In the genomic region with DNA sequence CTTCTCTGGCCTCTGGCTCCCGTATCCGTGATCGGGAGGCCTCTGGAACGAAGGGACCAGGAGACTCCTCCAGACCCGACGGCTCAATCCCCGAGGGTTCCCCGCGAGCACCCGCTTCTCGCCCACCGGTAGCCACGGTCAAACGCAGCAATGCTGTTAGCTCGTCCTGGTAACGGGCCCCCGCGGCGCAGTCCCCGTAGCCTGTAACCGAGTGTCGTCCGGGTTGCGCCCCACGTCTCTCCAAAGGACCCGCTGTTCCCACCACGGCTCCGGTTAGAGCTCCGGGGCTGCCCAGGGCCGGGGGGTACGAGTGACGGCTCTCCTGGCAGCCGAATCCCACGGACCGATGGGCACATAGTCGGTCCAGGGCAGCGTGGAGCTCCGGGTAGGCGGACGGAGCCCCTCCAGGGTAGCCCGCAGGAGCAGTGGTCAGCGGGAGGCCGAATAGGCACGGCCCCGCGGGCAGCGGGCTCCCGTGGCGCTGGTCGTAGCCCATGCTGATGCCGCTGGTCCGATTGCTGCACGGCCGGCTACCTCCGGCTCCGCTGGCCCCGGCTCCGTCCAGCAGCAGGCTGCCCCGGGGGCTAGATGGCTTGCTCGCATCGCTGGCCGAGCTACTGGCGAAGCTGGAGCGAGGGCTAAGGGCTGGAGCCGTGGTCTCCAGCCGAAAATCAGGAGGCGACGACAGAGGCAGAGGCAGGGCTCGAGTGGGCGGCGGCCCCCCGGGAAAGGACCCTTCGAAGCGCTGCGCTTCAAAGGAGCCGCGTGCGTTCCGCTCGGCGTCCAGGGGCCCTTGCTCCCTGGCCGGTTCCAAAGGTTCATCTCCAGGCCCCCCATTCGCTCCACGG, we compare ENCODE assay signal across 8 mouse cellular contexts. TPM values are rescaled to one million over a fixed set of nuclear protein-coding genes. Genes with fewer than 3 reads are reported as not detected.
DNase-seq lines count a peak whose midpoint lies in the region; ATAC-seq and TF ChIP-seq lines count a peak whose summit lies in the region.

No protein-coding gene starts in this region.

- no peak overlapping the region for H3K27ac ChIP-seq in spleen, adult 2 months (ENCODE audit: insufficient read depth, low read length)
- H3K27ac ChIP-seq in hindbrain, embryonic 11.5 days (ENCODE audit: low read depth, low read length): peak overlapping the region; percentile 73
- peak overlapping the region; percentile 89 for H3K27ac ChIP-seq in limb, embryonic 14.5 days (replicated peaks; ENCODE audit: low read depth, low read length)
- no peak overlapping the region for H3K27ac ChIP-seq in neural tube, embryonic 14.5 days (ENCODE audit: low read depth, low read length)

- H3K27me3 ChIP-seq in spleen, adult 2 months (ENCODE audit: control insufficient read depth, insufficient read depth, low read length): peaks cover 25% of the 10 kb centered on the region
- H3K27me3 ChIP-seq in hindbrain, embryonic 11.5 days (ENCODE audit: control insufficient read depth, insufficient read depth, low read length): 0 out of 2 replicates have a peak, but pooled peaks cover 2% of the 10 kb centered on the region
- no peaks in the 10 kb centered on the region for H3K27me3 ChIP-seq in limb, embryonic 14.5 days (ENCODE audit: control insufficient read depth, insufficient read depth, low read length)
- H3K27me3 ChIP-seq in neural tube, embryonic 14.5 days (ENCODE audit: control insufficient read depth, insufficient read depth, low read length): peaks cover 11% of the 10 kb centered on the region

- H3K4me2 ChIP-seq in hindbrain, embryonic 11.5 days (replicated peaks; ENCODE audit: low read depth, low read length): peak overlapping the region; percentile 83
- H3K4me2 ChIP-seq in limb, embryonic 14.5 days (replicated peaks; ENCODE audit: low read depth, low read length, severe bottlenecking): peak overlapping the region; percentile 72
- H3K4me2 ChIP-seq in neural tube, embryonic 14.5 days (ENCODE audit: low read depth, low read length): peak overlapping the region; percentile 72

- H3K9me3 ChIP-seq in hindbrain, embryonic 11.5 days (ENCODE audit: control insufficient read depth, low read length): no peaks in the 10 kb centered on the region
- no peaks in the 10 kb centered on the region for H3K9me3 ChIP-seq in limb, embryonic 14.5 days (ENCODE audit: control insufficient read depth, low read length)
- no peaks in the 10 kb centered on the region for H3K9me3 ChIP-seq in neural tube, embryonic 14.5 days (ENCODE audit: control insufficient read depth, low read length)

- H3K4me1 ChIP-seq in spleen, adult 2 months (ENCODE audit: control insufficient read depth, insufficient read depth, insufficient read length): peaks cover 24% of the 10 kb centered on the region
- H3K4me1 ChIP-seq in hindbrain, embryonic 11.5 days (replicated peaks; ENCODE audit: control insufficient read depth, insufficient read depth, low read length): peaks cover 23% of the 10 kb centered on the region
- peaks cover 31% of the 10 kb centered on the region for H3K4me1 ChIP-seq in limb, embryonic 14.5 days (ENCODE audit: control insufficient read depth, insufficient read depth, low read length)
- H3K4me1 ChIP-seq in neural tube, embryonic 14.5 days (ENCODE audit: control insufficient read depth, insufficient read depth, low read length): peaks cover 25% of the 10 kb centered on the region; the same call in 1 of the 2 replicates

- TF ChIP-seq CTCF in spleen, adult 2 months (IDR thresholded peaks at IDR 0.05; ENCODE audit: extremely low read depth, insufficient read depth, insufficient read length, insufficient replicate concordance): no peak

- ATAC-seq in hindbrain, embryonic 11.5 days (ENCODE audit: low FRiP score): 0 out of 2 replicates have a peak, but pooled peaks have one; percentile 7
- no peak for ATAC-seq in limb, embryonic 14.5 days (ENCODE audit: low FRiP score, low read depth)
- ATAC-seq in neural tube, embryonic 14.5 days (ENCODE audit: low read depth): peak; percentile 10; the same call in 1 of the 2 replicates
- no peak for ATAC-seq in frontal cortex, adult (ENCODE audit: low TSS enrichment)

- peak overlapping the region; percentile 55 for H3K4me3 ChIP-seq in spleen, adult 2 months (ENCODE audit: extremely low read depth, insufficient read depth, insufficient read length)
- peak overlapping the region; percentile 83 for H3K4me3 ChIP-seq in hindbrain, embryonic 11.5 days (ENCODE audit: low read depth, low read length)
- peak overlapping the region; percentile 96 for H3K4me3 ChIP-seq in limb, embryonic 14.5 days (replicated peaks; ENCODE audit: low read length)
- peak overlapping the region; percentile 50 for H3K4me3 ChIP-seq in neural tube, embryonic 14.5 days (ENCODE audit: low read depth, low read length)

- no peak for DNase-seq in spleen, adult 2 months (ENCODE audit: low read depth in 1 of 2, low spot score in 2 of 2)
- DNase-seq in spleen, postnatal 14 days (ENCODE audit: low spot score in 2 of 2): no peak
- peak; percentile 57 for DNase-seq in embryo, embryonic 11 days
- peak; percentile 70 for DNase-seq in hindbrain, embryonic 11.5 days (ENCODE audit: low spot score)
- DNase-seq in limb, embryonic 14.5 days (ENCODE audit: low spot score): no peak
- no peak for DNase-seq in right cerebral cortex, adult 2 months (ENCODE audit: low spot score in 2 of 2)

- peak overlapping the region; percentile 93 for H3K9ac ChIP-seq in hindbrain, embryonic 11.5 days (ENCODE audit: low read depth, low read length)
- H3K9ac ChIP-seq in limb, embryonic 14.5 days (ENCODE audit: low read depth, low read length, severe bottlenecking): peak overlapping the region; percentile 92
- peak overlapping the region; percentile 59 for H3K9ac ChIP-seq in neural tube, embryonic 14.5 days (replicated peaks; ENCODE audit: low read depth, low read length)

- no peak for TF ChIP-seq POLR2A in spleen, adult 2 months (IDR thresholded peaks at IDR 0.05; ENCODE audit: low read depth, low read length)
- TF ChIP-seq POLR2A in limb, embryonic 14.5 days (IDR thresholded peaks at IDR 0.05; ENCODE audit: borderline replicate concordance, extremely low read depth, insufficient read depth, insufficient read length): no peak

- 5% methylated on average over 84 of the region's 84 CpGs for WGBS in spleen, adult 2 months
- WGBS in hindbrain, embryonic 11.5 days: 0% methylated on average over 78 of the region's 84 CpGs
- WGBS in limb, embryonic 14.5 days: under 1% methylated on average over 72 of the region's 84 CpGs
- under 1% methylated on average over 84 of the region's 84 CpGs for WGBS in neural tube, embryonic 14.5 days

- H3K36me3 ChIP-seq in spleen, adult 2 months (ENCODE audit: control insufficient read depth, insufficient read depth, low read length): no peaks in the 10 kb centered on the region
- peaks cover 2% of the 10 kb centered on the region; the same call in 1 of the 2 replicates for H3K36me3 ChIP-seq in hindbrain, embryonic 11.5 days (ENCODE audit: control insufficient read depth, insufficient read depth, low read length)
- peaks cover 21% of the 10 kb centered on the region for H3K36me3 ChIP-seq in limb, embryonic 14.5 days (ENCODE audit: control insufficient read depth, insufficient read depth, low read length)
- H3K36me3 ChIP-seq in neural tube, embryonic 14.5 days (ENCODE audit: control insufficient read depth, insufficient read depth, low read length): no peaks in the 10 kb centered on the region

RNA-seq across cellular contexts. Expression of a gene that starts 0.9 kb away (rescaled TPM):
- 3.0 and 3.9 TPM in 2 replicates for polyA plus RNA-seq in spleen, adult 2 months (2012; rRNA removed)
- 23.2 and 29.4 TPM in 2 replicates for polyA plus RNA-seq in hindbrain, embryonic 11.5 days (2014; fragmentation: Nextera tagmentation; extraction: Ambion mirVana)
- polyA plus RNA-seq in limb, embryonic 14.5 days (2012; rRNA removed): 61.4 and 66.1 TPM in 2 replicates
- 18.1 and 24.2 TPM in 2 replicates for polyA plus RNA-seq in limb, embryonic 14.5 days (2014; fragmentation: Nextera tagmentation; extraction: Ambion mirVana)
- 2.3 and 5.7 TPM in 2 replicates for polyA plus RNA-seq in neural tube, embryonic 14.5 days (2014; fragmentation: Nextera tagmentation; extraction: Ambion mirVana)

RNA-seq across cellular contexts. Expression of a gene that starts 22.0 kb away (rescaled TPM):
- polyA plus RNA-seq in spleen, adult 2 months (2012; rRNA removed): 12.8 and 15.1 TPM in 2 replicates
- 34.8 and 35.7 TPM in 2 replicates for polyA plus RNA-seq in hindbrain, embryonic 11.5 days (2014; fragmentation: Nextera tagmentation; extraction: Ambion mirVana)
- polyA plus RNA-seq in limb, embryonic 14.5 days (2012; rRNA removed): 33.8 and 39.4 TPM in 2 replicates
- 45.1 and 46.8 TPM in 2 replicates for polyA plus RNA-seq in limb, embryonic 14.5 days (2014; fragmentation: Nextera tagmentation; extraction: Ambion mirVana)
- 22.0 and 23.0 TPM in 2 replicates for polyA plus RNA-seq in neural tube, embryonic 14.5 days (2014; fragmentation: Nextera tagmentation; extraction: Ambion mirVana)

RNA-seq across cellular contexts. Expression of a gene that starts 29.3 kb away (rescaled TPM):
- 4.2 and 6.0 TPM in 2 replicates for polyA plus RNA-seq in spleen, adult 2 months (2012; rRNA removed)
- polyA plus RNA-seq in hindbrain, embryonic 11.5 days (2014; fragmentation: Nextera tagmentation; extraction: Ambion mirVana): 6.2 and 6.9 TPM in 2 replicates
- polyA plus RNA-seq in limb, embryonic 14.5 days (2012; rRNA removed): 13.5 and 14.0 TPM in 2 replicates
- polyA plus RNA-seq in limb, embryonic 14.5 days (2014; fragmentation: Nextera tagmentation; extraction: Ambion mirVana): 4.4 and 7.3 TPM in 2 replicates
- polyA plus RNA-seq in neural tube, embryonic 14.5 days (2014; fragmentation: Nextera tagmentation; extraction: Ambion mirVana): 4.6 and 5.0 TPM in 2 replicates

RNA-seq across cellular contexts. Expression of a gene that starts 41.4 kb away (rescaled TPM):
- 82.5 and 102 TPM in 2 replicates for polyA plus RNA-seq in spleen, adult 2 months (2012; rRNA removed)
- polyA plus RNA-seq in hindbrain, embryonic 11.5 days (2014; fragmentation: Nextera tagmentation; extraction: Ambion mirVana): 439 and 455 TPM in 2 replicates
- 196 and 235 TPM in 2 replicates for polyA plus RNA-seq in limb, embryonic 14.5 days (2012; rRNA removed)
- 357 and 375 TPM in 2 replicates for polyA plus RNA-seq in limb, embryonic 14.5 days (2014; fragmentation: Nextera tagmentation; extraction: Ambion mirVana)
- 428 and 435 TPM in 2 replicates for polyA plus RNA-seq in neural tube, embryonic 14.5 days (2014; fragmentation: Nextera tagmentation; extraction: Ambion mirVana)

RNA-seq across cellular contexts. Expression of a gene that starts 44.8 kb away (rescaled TPM):
- polyA plus RNA-seq in spleen, adult 2 months (2012; rRNA removed): not detected in 2 replicates
- not detected in 2 replicates for polyA plus RNA-seq in hindbrain, embryonic 11.5 days (2014; fragmentation: Nextera tagmentation; extraction: Ambion mirVana)
- polyA plus RNA-seq in limb, embryonic 14.5 days (2012; rRNA removed): 0.01 and 0.09 TPM in 2 replicates
- not detected in 2 replicates for polyA plus RNA-seq in limb, embryonic 14.5 days (2014; fragmentation: Nextera tagmentation; extraction: Ambion mirVana)
- polyA plus RNA-seq in neural tube, embryonic 14.5 days (2014; fragmentation: Nextera tagmentation; extraction: Ambion mirVana): 0.05 and 0.26 TPM in 2 replicates

Comparison
In these comparisons a context has a peak if more than half of its experiments do, and no peak if none do; other contexts are left out.
1. DNase-seq: peak in embryo, embryonic 11 days (single experiment) and hindbrain, embryonic 11.5 days (single experiment); none in spleen, adult 2 months (0 of 2), spleen, postnatal 14 days (0 of 2), limb, embryonic 14.5 days (single experiment) and right cerebral cortex, adult 2 months (0 of 2).
2. H3K27ac ChIP-seq: peak in hindbrain, embryonic 11.5 days (single experiment) and limb, embryonic 14.5 days (single experiment); none in spleen, adult 2 months (single experiment) and neural tube, embryonic 14.5 days (single experiment).
3. ATAC-seq: peak in hindbrain, embryonic 11.5 days (single experiment) and neural tube, embryonic 14.5 days (single experiment); none in limb, embryonic 14.5 days (single experiment) and frontal cortex, adult (single experiment).
4. Peak in every context shown above with its lines, with median percentiles within 50 percentile points of each other: H3K4me3 ChIP-seq, H3K4me2 ChIP-seq and H3K9ac ChIP-seq.